Mouse (Mus musculus) embryonic fibroblast, embryonic 13.5 days (primary cell): ENCODE measurements around the gene Ell2.

ENCODE experiments used
- CTCF ChIP-seq: IDR thresholded peaks from 2 replicates; pipeline ENCODE4 v1.5.1; 2011; ENCODE audit warnings: mild to moderate bottlenecking, control low read depth, low read length, moderate library complexity, borderline replicate concordance; ENCODE audit not compliant: insufficient read depth
- POLR2A ChIP-seq: IDR thresholded peaks from 2 replicates; pipeline ENCODE4 v1.6.1; 2011; ENCODE audit warnings: low read depth, mild to moderate bottlenecking, control low read depth, low read length, moderate library complexity

DNA sequence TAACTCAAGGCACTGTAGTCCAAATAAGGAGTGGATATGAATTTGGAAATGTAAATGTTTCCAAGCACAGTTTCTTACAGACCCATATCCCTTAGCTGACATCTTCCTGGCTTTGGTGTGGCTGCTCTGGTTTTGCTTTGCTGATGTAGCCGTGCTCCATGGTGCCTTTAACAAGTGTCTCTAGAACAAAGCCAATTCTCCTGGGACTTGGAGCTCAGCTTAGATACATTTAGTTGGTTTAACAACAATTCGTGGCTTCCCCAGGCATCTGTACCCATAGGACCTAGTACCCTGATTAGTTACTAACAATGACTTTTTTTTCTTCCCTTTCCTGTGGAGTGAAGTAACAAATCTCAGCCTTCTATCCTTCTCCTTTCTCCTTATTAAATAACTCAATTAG is 44.2 kb downstream of the Ell2 start:
- TF ChIP-seq CTCF (no peak), POLR2A (no peak)
